Comparison of ENCODE assay signal across 22 mouse cellular contexts in genomic region chr3:149720306-149720705, GRCm38 (mm10).
DNase-seq lines count a peak whose midpoint lies in the region; ATAC-seq and TF ChIP-seq lines count a peak whose summit lies in the region.
"Had no signal": no experiment of that assay in that cellular context is flagged by ENCODE, and none has a peak within 500 bp of the region (broad histone marks: within the 10 kb centered on the region; RNA-seq: fewer than 3 reads in every experiment).

No protein-coding gene starts in this region.

- H3K4me3 ChIP-seq in hindbrain, embryonic 10.5 days: no peak overlapping the region
- H3K4me3 ChIP-seq in hindbrain, embryonic 16.5 days (ENCODE audit: low read length): no peak overlapping the region
- H3K4me3 ChIP-seq in forebrain, postnatal 0 days (ENCODE audit: low read depth, low read length): no peak overlapping the region
- H3K4me3 ChIP-seq: embryonic facial prominence, embryonic 13.5 days; heart, embryonic 12.5 days; layer of hippocampus, adult 2 months; limb, embryonic 15.5 days; neural tube, embryonic 12.5 days had no signal

- no peak overlapping the region for H3K27ac ChIP-seq in hindbrain, embryonic 10.5 days
- H3K27ac ChIP-seq in hindbrain, embryonic 16.5 days (ENCODE audit: low read depth, low read length): no peak overlapping the region
- H3K27ac ChIP-seq in forebrain, postnatal 0 days (ENCODE audit: low read depth, low read length): no peak overlapping the region
- H3K27ac ChIP-seq: embryonic facial prominence, embryonic 13.5 days; layer of hippocampus, adult 2 months; limb, embryonic 15.5 days; neural tube, embryonic 12.5 days had no signal

- no peak overlapping the region for H3K9ac ChIP-seq in hindbrain, embryonic 16.5 days (ENCODE audit: low read depth, low read length)
- H3K9ac ChIP-seq in forebrain, postnatal 0 days: no peak overlapping the region
- H3K9ac ChIP-seq: embryonic facial prominence, embryonic 13.5 days; heart, embryonic 12.5 days; limb, embryonic 15.5 days; neural tube, embryonic 12.5 days had no signal

- no peak for ATAC-seq in hindbrain, embryonic 16.5 days
- ATAC-seq in forebrain, postnatal 0 days: peak; percentile 92; the same call in 1 of the 2 replicates
- ATAC-seq: inflammation-experienced regulatory T-cells, adult 6 months; lung, postnatal 0 days had no signal

- no peaks in the 10 kb centered on the region for H3K4me1 ChIP-seq in hindbrain, embryonic 10.5 days (replicated peaks)
- no peaks in the 10 kb centered on the region for H3K4me1 ChIP-seq in hindbrain, embryonic 16.5 days (ENCODE audit: control insufficient read depth, insufficient read depth, low read depth, low read length)
- no peaks in the 10 kb centered on the region for H3K4me1 ChIP-seq in forebrain, postnatal 0 days (ENCODE audit: insufficient read depth)
- H3K4me1 ChIP-seq: embryonic facial prominence, embryonic 13.5 days; limb, embryonic 15.5 days; neural tube, embryonic 12.5 days had no signal

- H3K27me3 ChIP-seq in hindbrain, embryonic 10.5 days (ENCODE audit: insufficient read depth, poor library complexity, severe bottlenecking): no peaks in the 10 kb centered on the region
- no peaks in the 10 kb centered on the region for H3K27me3 ChIP-seq in hindbrain, embryonic 16.5 days (replicated peaks; ENCODE audit: control insufficient read depth, insufficient read depth, low read length)
- H3K27me3 ChIP-seq in forebrain, postnatal 0 days (ENCODE audit: insufficient read depth, low read length): no peaks in the 10 kb centered on the region
- H3K27me3 ChIP-seq: CH12.LX; embryonic facial prominence, embryonic 13.5 days; heart, embryonic 12.5 days; limb, embryonic 15.5 days; neural tube, embryonic 12.5 days had no signal

- H3K36me3 ChIP-seq in hindbrain, embryonic 10.5 days: no peaks in the 10 kb centered on the region
- no peaks in the 10 kb centered on the region for H3K36me3 ChIP-seq in hindbrain, embryonic 16.5 days (ENCODE audit: control insufficient read depth, insufficient read depth, low read length)
- H3K36me3 ChIP-seq in forebrain, postnatal 0 days (ENCODE audit: insufficient read depth): no peaks in the 10 kb centered on the region
- H3K36me3 ChIP-seq: embryonic facial prominence, embryonic 13.5 days; heart, embryonic 12.5 days; limb, embryonic 15.5 days; neural tube, embryonic 12.5 days had no signal

- no peaks in the 10 kb centered on the region for H3K9me3 ChIP-seq in hindbrain, embryonic 10.5 days
- H3K9me3 ChIP-seq in hindbrain, embryonic 16.5 days (ENCODE audit: control insufficient read depth, low read length): no peaks in the 10 kb centered on the region
- no peaks in the 10 kb centered on the region for H3K9me3 ChIP-seq in forebrain, postnatal 0 days (ENCODE audit: low read length)
- H3K9me3 ChIP-seq: limb, embryonic 15.5 days; neural tube, embryonic 12.5 days had no signal

- peak; percentile 8 for DNase-seq in hindbrain, embryonic 10.5 days (ENCODE audit: low spot score)
- peak; percentile 75 for DNase-seq in brain, embryonic 14.5 days (ENCODE audit: low read depth)
- no peak for DNase-seq in forebrain, postnatal 0 days
- DNase-seq in retina, embryonic 14.5 days (ENCODE audit: low spot score): peak; percentile 53
- DNase-seq in gastrocnemius, postnatal 10 days: no peak
- DNase-seq in lung, postnatal 4 days: no peak
- DNase-seq: cerebellum, adult 9-10 months; heart, postnatal 14 days; kidney, adult 2 months; kidney, postnatal 10 days; right cerebral cortex, postnatal 14 days; spleen, adult 18-20 months; thymus, postnatal 36 days had no signal

- WGBS in hindbrain, embryonic 10.5 days: 50% methylated on average over 6 of the region's 6 CpGs
- WGBS in hindbrain, embryonic 16.5 days: 36% methylated on average over 6 of the region's 6 CpGs
- WGBS in forebrain, postnatal 0 days: 28% methylated on average over 6 of the region's 6 CpGs

- no peak for TF ChIP-seq POLR2A in brain, embryonic 14.5 days (IDR thresholded peaks at IDR 0.05; ENCODE audit: borderline replicate concordance, extremely low read depth, insufficient read depth, insufficient read length, poor library complexity, severe bottlenecking)

- TF ChIP-seq CTCF in brain, embryonic 14.5 days (IDR thresholded peaks at IDR 0.05; ENCODE audit: borderline replicate concordance, extremely low read depth, insufficient read depth, insufficient read length): no peak
- no peak for TF ChIP-seq CTCF in forebrain, postnatal 0 days (IDR thresholded peaks at IDR 0.05; ENCODE audit: low read depth)

- H3K4me2 ChIP-seq in hindbrain, embryonic 16.5 days (ENCODE audit: low read length): no peak overlapping the region
- H3K4me2 ChIP-seq in forebrain, postnatal 0 days (ENCODE audit: low read depth): no peak overlapping the region
- H3K4me2 ChIP-seq: embryonic facial prominence, embryonic 13.5 days; heart, embryonic 12.5 days; limb, embryonic 15.5 days; neural tube, embryonic 12.5 days had no signal

Comparison
In these comparisons a context has a peak if more than half of its experiments do, and no peak if none do; other contexts are left out.
1. DNase-seq: peak in hindbrain, embryonic 10.5 days (single experiment), brain, embryonic 14.5 days (single experiment) and retina, embryonic 14.5 days (single experiment); none in forebrain, postnatal 0 days (single experiment), gastrocnemius, postnatal 10 days (single experiment) and lung, postnatal 4 days (0 of 2).